ENCODE assay signal across 15 mouse cellular contexts in the genomic region with DNA sequence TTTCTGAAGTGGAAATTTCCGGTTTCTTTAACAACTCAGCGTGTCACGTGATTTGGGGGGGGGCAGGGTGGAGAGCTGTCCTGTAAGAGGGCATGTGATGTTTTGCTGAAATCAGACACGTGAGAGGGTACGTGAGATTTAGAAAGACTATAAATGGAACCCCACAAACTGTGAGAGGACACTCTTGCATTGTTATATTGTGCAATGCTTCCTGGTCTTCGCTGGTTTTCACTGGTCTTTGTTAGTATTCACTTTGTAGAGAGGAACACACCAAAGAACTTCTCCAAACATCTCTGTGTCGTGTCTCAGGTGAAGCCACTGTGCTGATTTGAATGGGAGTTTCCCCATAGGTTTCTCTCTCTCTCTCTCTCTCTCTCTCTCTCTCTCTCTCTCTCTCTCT.
A peak's percentile ranks its signal among the peaks of the same experiment; 100 is the strongest.
DNase-seq lines count a peak whose midpoint lies in the region; ATAC-seq and TF ChIP-seq lines count a peak whose summit lies in the region.
"Had no signal": no experiment of that assay in that cellular context is flagged by ENCODE, and none has a peak within 500 bp of the region (broad histone marks: within the 10 kb centered on the region; RNA-seq: fewer than 3 reads in every experiment).

No protein-coding gene starts in this region.

- H3K4me1 ChIP-seq in midbrain, postnatal 0 days (ENCODE audit: insufficient read depth, low read length) = no peaks in the 10 kb centered on the region
- H3K4me1 ChIP-seq in kidney, embryonic 16.5 days (ENCODE audit: insufficient read depth, low read length) = no peaks in the 10 kb centered on the region
- H3K4me1 ChIP-seq: limb, embryonic 15.5 days had no signal

- no peak overlapping the region for H3K27ac ChIP-seq in midbrain, postnatal 0 days (ENCODE audit: low read depth, low read length)
- no peak overlapping the region for H3K27ac ChIP-seq in kidney, embryonic 16.5 days (ENCODE audit: low read length)
- H3K27ac ChIP-seq: limb, embryonic 15.5 days; midbrain, embryonic 12.5 days had no signal

- no peaks in the 10 kb centered on the region for H3K9me3 ChIP-seq in midbrain, postnatal 0 days (ENCODE audit: low read length)
- no peaks in the 10 kb centered on the region for H3K9me3 ChIP-seq in kidney, embryonic 16.5 days (ENCODE audit: low read length)
- H3K9me3 ChIP-seq: G1E; limb, embryonic 15.5 days; midbrain, embryonic 12.5 days had no signal

- H3K36me3 ChIP-seq in midbrain, postnatal 0 days (ENCODE audit: insufficient read depth, low read length) = no peaks in the 10 kb centered on the region
- H3K36me3 ChIP-seq in kidney, embryonic 16.5 days (ENCODE audit: insufficient read depth, low read length) = no peaks in the 10 kb centered on the region
- H3K36me3 ChIP-seq: G1E; limb, embryonic 15.5 days; midbrain, embryonic 12.5 days had no signal

- DNase-seq in B cell, adult 2 months = peak; percentile 86 to 89
- peak; percentile 31 to 48 for DNase-seq in CD8-positive naive resting alpha-beta T cell, adult 2 months (ENCODE audit: low read depth in 2 of 2, low spot score in 2 of 2)
- no peak for DNase-seq in adrenal gland, postnatal 4 days (ENCODE audit: low spot score in 2 of 2)
- DNase-seq in cerebellum, postnatal 14 days = no peak
- no peak for DNase-seq in midbrain, postnatal 0 days (ENCODE audit: low spot score)
- DNase-seq: heart, postnatal 4 days; kidney, adult 9 months; layer of hippocampus, postnatal 36 days; right cerebral cortex, postnatal 14 days had no signal

- TF ChIP-seq CTCF in midbrain, postnatal 0 days (IDR thresholded peaks at IDR 0.05) = no peak

- H3K4me2 ChIP-seq in midbrain, postnatal 0 days (ENCODE audit: low read depth, low read length, poor library complexity, severe bottlenecking) = no peak overlapping the region
- no peak overlapping the region for H3K4me2 ChIP-seq in kidney, embryonic 16.5 days (replicated peaks; ENCODE audit: low read depth, low read length)
- H3K4me2 ChIP-seq: limb, embryonic 15.5 days; midbrain, embryonic 12.5 days had no signal

- ATAC-seq in inflammation-experienced regulatory T-cells, adult 6 months = peak; percentile 78
- ATAC-seq in monocyte, adult 5-6 weeks (replicated peaks; ENCODE audit: insufficient number of reproducible peaks, low FRiP score, low TSS enrichment, poor library complexity, severe bottlenecking) = peak; percentile 86
- no peak for ATAC-seq in midbrain, postnatal 0 days (ENCODE audit: low FRiP score)
- ATAC-seq in kidney, embryonic 16.5 days (ENCODE audit: low FRiP score, low TSS enrichment) = no peak

- no peak overlapping the region for H3K4me3 ChIP-seq in midbrain, postnatal 0 days (ENCODE audit: low read depth, low read length)
- H3K4me3 ChIP-seq in kidney, embryonic 16.5 days (ENCODE audit: low read length) = no peak overlapping the region
- H3K4me3 ChIP-seq: limb, embryonic 15.5 days; midbrain, embryonic 12.5 days had no signal

- H3K27me3 ChIP-seq in midbrain, postnatal 0 days (ENCODE audit: insufficient read depth, low read length) = no peaks in the 10 kb centered on the region
- H3K27me3 ChIP-seq in kidney, embryonic 16.5 days (ENCODE audit: insufficient read depth, low read length) = no peaks in the 10 kb centered on the region
- H3K27me3 ChIP-seq: limb, embryonic 15.5 days; midbrain, embryonic 12.5 days had no signal

- no peak overlapping the region for H3K9ac ChIP-seq in midbrain, postnatal 0 days (replicated peaks; ENCODE audit: low read length, poor library complexity, severe bottlenecking)
- H3K9ac ChIP-seq in kidney, embryonic 16.5 days (replicated peaks; ENCODE audit: low read length) = no peak overlapping the region
- H3K9ac ChIP-seq: limb, embryonic 15.5 days; midbrain, embryonic 12.5 days had no signal

- 90% methylated on average over 7 of the region's 7 CpGs for WGBS in midbrain, postnatal 0 days
- 83% methylated on average over 7 of the region's 7 CpGs for WGBS in kidney, embryonic 16.5 days

Comparison
In these comparisons a context has a peak if more than half of its experiments do, and no peak if none do; other contexts are left out.
1. DNase-seq: peak in B cell, adult 2 months (2 of 2) and CD8-positive naive resting alpha-beta T cell, adult 2 months (2 of 2); none in adrenal gland, postnatal 4 days (0 of 2), cerebellum, postnatal 14 days (0 of 2) and midbrain, postnatal 0 days (single experiment).
2. ATAC-seq: peak in inflammation-experienced regulatory T-cells, adult 6 months (single experiment) and monocyte, adult 5-6 weeks (single experiment); none in midbrain, postnatal 0 days (single experiment) and kidney, embryonic 16.5 days (single experiment).